Mouse (Mus musculus) forebrain, embryonic 11.5 days (tissue): ENCODE measurements around the gene Kdm3a. TPM values are rescaled to one million over a fixed set of nuclear protein-coding genes. Genes with fewer than 3 reads are reported as not detected.

Experiments
- ATAC-seq: fragments of 200-750 bp; cut with Nextera tagmentation; replicated peaks from 2 replicates; pipeline ENCODE4 v1.8.0; 2017; ENCODE audit warnings: moderate TSS enrichment; ENCODE audit not compliant: low FRiP score
- DNase-seq: peaks from one replicate; pipeline ENCODE4 v3.0.0-alpha.2; 2017; ENCODE audit warnings: low spot score
- H3K27ac ChIP-seq: fragments of 300-500 bp; sonication (generic); 2 replicates; pipeline ENCODE4 v1.5.1; 2014; ENCODE audit warnings: low read depth, low read length
- H3K27me3 ChIP-seq: fragments of 300-500 bp; sonication (generic); 2 replicates; pipeline ENCODE4 v1.6.1; 2014; ENCODE audit warnings: mild to moderate bottlenecking, low read length, mixed read lengths; ENCODE audit not compliant: control insufficient read depth, insufficient read depth
- H3K36me3 ChIP-seq: fragments of 300-500 bp; sonication (generic); 2 replicates; pipeline ENCODE4 v1.6.1; 2014; ENCODE audit warnings: mild to moderate bottlenecking, low read length, moderate library complexity, mixed read lengths; ENCODE audit not compliant: control insufficient read depth, insufficient read depth
- H3K4me1 ChIP-seq: fragments of 300-500 bp; sonication (generic); replicated peaks from 2 replicates; pipeline ENCODE4 v1.6.1; 2014; ENCODE audit warnings: low read length, mixed read lengths; ENCODE audit not compliant: control insufficient read depth, insufficient read depth
- H3K4me2 ChIP-seq: fragments of 300-500 bp; sonication (generic); 2 replicates; pipeline ENCODE4 v1.6.1; 2014; ENCODE audit warnings: low read depth, mild to moderate bottlenecking, low read length, moderate library complexity, mixed read lengths; ENCODE audit not compliant: severe bottlenecking
- H3K4me3 ChIP-seq: fragments of 300-500 bp; sonication (generic); 2 replicates; pipeline ENCODE4 v1.5.1; 2014; ENCODE audit warnings: low read depth, low read length
- H3K9ac ChIP-seq: fragments of 300-500 bp; sonication (generic); 2 replicates; pipeline ENCODE4 v1.6.1; 2014; ENCODE audit warnings: low read length
- H3K9me3 ChIP-seq: fragments of 300-500 bp; sonication (generic); 2 replicates; pipeline ENCODE4 v1.6.1; 2016; ENCODE audit warnings: low read length, mixed read lengths; ENCODE audit not compliant: control insufficient read depth
- WGBS: fragments of 180-500 bp; shearing (Covaris S2); extraction: QIAGEN DNeasy Blood & Tissue Kit; methylation state at CpG from one replicate; pipeline ENCODE4 v1.1.7; 2014; 5-methylcytosine and 5-hydroxymethylcytosine counted together
- polyA plus RNA-seq: library from polyadenylated mRNA; unstranded; fragments of >200 nt; fragmentation: Nextera tagmentation; extraction: Ambion mirVana; gene quantifications from 2 replicates; pipeline ENCODE4 v1.2.1, GENCODE M21; 2014

Gene Kdm3a
- polyA plus RNA-seq, 1 experiment from 2014 or later = 71.0 TPM

DNA sequence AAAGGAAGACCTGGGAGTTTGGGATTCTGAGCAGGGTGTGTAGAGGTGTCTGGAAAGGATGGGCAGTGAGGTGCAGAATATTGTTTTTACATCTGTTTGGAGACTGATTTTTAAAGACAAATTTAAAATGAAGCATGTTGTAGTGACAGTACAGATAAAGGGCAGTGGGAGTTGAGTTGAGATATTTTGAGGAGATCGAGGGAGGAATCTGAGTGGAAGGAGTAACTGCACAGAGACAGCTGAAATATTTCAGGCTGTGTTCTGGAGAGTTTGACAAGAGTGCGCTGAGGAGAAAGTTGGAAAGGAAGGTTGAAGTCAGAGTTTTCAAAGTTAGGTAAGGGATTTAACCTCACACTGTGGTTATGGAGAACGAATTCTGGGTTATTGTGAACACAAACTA is 64.2 kb downstream of the Kdm3a start:
- no peaks in the 10 kb centered on the region for H3K9me3 ChIP-seq
- no peak overlapping the region for H3K4me3 ChIP-seq
- no peaks in the 10 kb centered on the region for H3K27me3 ChIP-seq
- no peaks in the 10 kb centered on the region for H3K4me1 ChIP-seq
- H3K4me2 ChIP-seq = no peak overlapping the region
- no peak for ATAC-seq
- 89% methylated on average over 3 of the region's 3 CpGs for WGBS
- no peaks in the 10 kb centered on the region; the same call in 1 of the 2 replicates for H3K36me3 ChIP-seq
- no peak overlapping the region for H3K9ac ChIP-seq
- DNase-seq = no peak
- no peak overlapping the region for H3K27ac ChIP-seq

DNA sequence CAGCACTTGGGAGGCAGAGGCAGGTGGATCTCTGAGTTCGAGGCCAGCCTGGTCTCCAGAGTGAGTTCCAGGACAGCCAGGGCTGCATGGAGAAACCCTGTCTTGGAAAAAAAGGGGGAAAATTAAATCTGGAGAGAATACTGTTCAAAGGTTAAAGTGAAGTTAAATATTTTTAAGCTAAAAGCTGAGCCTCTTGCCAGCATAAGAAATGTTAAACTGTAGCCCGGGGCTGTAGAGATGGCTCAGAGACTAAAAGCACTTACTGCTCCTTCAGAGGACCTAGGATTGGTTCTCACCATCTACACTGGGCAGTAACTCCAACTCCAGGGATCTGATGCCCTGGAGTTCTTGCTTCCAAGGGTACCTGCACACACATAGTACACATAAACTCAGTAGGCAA is 76.0 kb downstream of the Kdm3a start:
- WGBS = 92% methylated on average over 2 of the region's 2 CpGs
- no peaks in the 10 kb centered on the region for H3K4me1 ChIP-seq
- DNase-seq (no peak), ATAC-seq (no peak)
- no peak overlapping the region for H3K27ac ChIP-seq
- H3K9ac ChIP-seq = no peak overlapping the region
- H3K27me3 ChIP-seq = no peaks in the 10 kb centered on the region
- H3K36me3 ChIP-seq = no peaks in the 10 kb centered on the region
- H3K4me3 ChIP-seq = no peak overlapping the region
- H3K9me3 ChIP-seq = no peaks in the 10 kb centered on the region
- no peak overlapping the region for H3K4me2 ChIP-seq

- DNase-seq (no peak), ATAC-seq (no peak)
- 94% methylated on average over 2 of the region's 2 CpGs for WGBS
- Histone ChIP-seq H3K4me2 (no peak overlapping the region), H3K9me3 (no peaks in the 10 kb centered on the region), H3K27me3 (no peaks in the 10 kb centered on the region), H3K27ac (no peak overlapping the region), H3K9ac (no peak overlapping the region), H3K36me3 (no peaks in the 10 kb centered on the region), H3K4me3 (no peak overlapping the region), H3K4me1 (no peaks in the 10 kb centered on the region)
These were observed 77.3 kb downstream of the Kdm3a start for GRCm38 (mm10) chr6:71555507-71555951.

DNA sequence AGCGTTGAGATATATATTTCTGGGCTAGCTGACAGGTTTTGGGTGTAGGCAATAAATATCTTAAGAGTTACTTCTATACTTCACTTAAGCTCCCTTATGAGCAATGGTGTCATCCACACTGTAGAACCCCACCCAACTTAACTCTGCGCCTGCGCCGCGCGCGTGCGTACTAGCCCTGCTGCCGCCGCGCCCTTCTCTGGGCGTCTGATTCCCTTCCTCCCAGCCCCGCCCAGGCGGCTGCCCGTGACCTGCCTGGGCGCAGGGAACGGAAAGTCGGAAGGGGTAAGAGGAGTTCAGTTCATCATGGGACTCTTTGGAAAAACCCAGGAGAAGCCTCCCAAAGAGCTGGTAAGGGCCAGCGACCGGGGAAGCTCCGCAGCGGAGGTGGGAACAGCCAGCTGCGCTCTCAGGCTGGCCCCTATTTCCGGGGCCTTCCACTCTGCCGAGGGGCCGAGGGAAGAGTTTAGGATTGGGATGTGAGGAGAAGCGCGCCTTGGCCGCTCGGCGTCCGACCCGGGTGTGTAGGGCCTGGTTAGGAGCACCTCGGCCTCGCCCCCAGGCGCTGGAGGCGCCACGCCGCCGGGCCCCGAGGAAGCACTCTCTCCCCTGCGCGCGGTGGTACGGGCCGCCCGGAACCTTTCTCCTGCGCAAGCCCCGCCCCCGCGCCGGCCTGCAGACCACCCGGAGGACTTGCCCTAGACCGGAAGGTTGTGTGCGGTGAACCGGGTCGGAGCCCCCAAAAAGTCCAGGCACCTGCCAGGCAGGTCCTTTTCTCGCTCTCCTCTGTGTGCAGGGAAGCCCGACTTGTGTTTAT is 88.9 kb downstream of the Kdm3a start, which contains the start of gene Chmp3:
Gene Chmp3 (plus strand): TSS at position 112 of the 814 bp plus-strand sequence.
- peak; percentile 98 for ATAC-seq
- Histone ChIP-seq H3K27me3 (no peaks in the 10 kb centered on the region), H3K36me3 (no peaks in the 10 kb centered on the region), H3K4me1 (no peaks in the 10 kb centered on the region), H3K9ac (peak within 1 kb of the TSS; percentile 98), H3K27ac (peak within 1 kb of the TSS; percentile 95), H3K4me2 (peak within 1 kb of the TSS; percentile 59), H3K9me3 (no peaks in the 10 kb centered on the region), H3K4me3 (peak within 1 kb of the TSS; percentile 72)
- WGBS = under 1% methylated on average over 54 of the region's 59 CpGs
- DNase-seq = peak; percentile 95

Other genes with a start within 250 kb of the Kdm3a start
- gene Rmnd5a, start 192.4 kb downstream of the Kdm3a start, polyA plus RNA-seq = 8.8 and 10.9 TPM in 2 replicates
- 17.9 and 18.9 TPM in 2 replicates for gene Rnf103, start 139.1 kb downstream of the Kdm3a start, polyA plus RNA-seq
- gene Chmp3, start 89.2 kb downstream of the Kdm3a start, polyA plus RNA-seq = 46.3 and 49.4 TPM in 2 replicates
- 44.7 and 47.3 TPM in 2 replicates for gene Reep1, start 74.6 kb upstream of the Kdm3a start, polyA plus RNA-seq
- 56.5 and 59.4 TPM in 2 replicates for gene Mrpl35, start 194.0 kb upstream of the Kdm3a start, polyA plus RNA-seq
- gene Immt, start 198.3 kb upstream of the Kdm3a start, polyA plus RNA-seq = 201 and 211 TPM in 2 replicates